Mouse (Mus musculus) MEL-GATA-1-ER (cell line): Measurements from ENCODE around the gene Spaca5.

Source experiments
- DNase-seq: peaks from one replicate; pipeline ENCODE4 v3.0.0-alpha.2; 2012; ENCODE audit warnings: low read depth; ENCODE audit errors: extremely low read depth

Spaca5 gene

GRCm38 (mm10) chrX:21068106-21068505 lies at the start of gene Spaca5:
TSS of gene Spaca5 (plus strand) at chrX:21068406.
- DNase-seq, result no peak

GRCm38 (mm10) chrX:21061460-21061859 lies 6.7 kb upstream of the Spaca5 start:
- no peak for DNase-seq

- DNase-seq, result peak; percentile 91
Measured at GRCm38 (mm10) chrX:21061866-21062543, 6.2 kb upstream of the Spaca5 start, which contains the start of gene Zfp182. TSS of gene Zfp182 (minus strand) at chrX:21062316.

- no peak for DNase-seq
Measured at GRCm38 (mm10) chrX:21062544-21062890, 5.7 kb upstream of the Spaca5 start.

- no peak for DNase-seq
Measured at GRCm38 (mm10) chrX:21088645-21088982, 20.4 kb downstream of the Spaca5 start.

- DNase-seq, result no peak
Measured at GRCm38 (mm10) chrX:21088983-21089866, 21.0 kb downstream of the Spaca5 start, which contains the start of gene Zfp300. TSS of gene Zfp300 (minus strand) at chrX:21089527.

GRCm38 (mm10) chrX:21089867-21090239 lies 21.6 kb downstream of the Spaca5 start:
- DNase-seq, result no peak

- no peak for DNase-seq
Measured at GRCm38 (mm10) chrX:21115520-21115919, 47.3 kb downstream of the Spaca5 start, which contains the start of gene Ssxa1. TSS of gene Ssxa1 (plus strand) at chrX:21115820.
